Mouse (Mus musculus) ES-E14 (cell line): ENCODE measurements around the gene Lsm2. TPM values are rescaled to one million over a fixed set of nuclear protein-coding genes. Genes with fewer than 3 reads are reported as not detected.
A peak's percentile ranks its signal among the peaks of the same experiment; 100 is the strongest.
"Not testable (repeated sequence)": the region's sequence is repeated elsewhere in the genome, so short reads cannot be mapped to it uniquely, and the experiment has no call there.

Experiments used
- DNase-seq: peaks from one replicate; pipeline ENCODE4 v3.0.0-alpha.2; 2013; ENCODE audit warnings: low read depth, low spot score
- H3K27ac ChIP-seq: 2 replicates; pipeline ENCODE4 v1.5.1; 2012; ENCODE audit warnings: low read depth, mild to moderate bottlenecking, low read length, moderate library complexity, mixed read lengths; ENCODE audit not compliant: poor library complexity, insufficient read depth, severe bottlenecking
- H3K36me3 ChIP-seq: 2 replicates; pipeline ENCODE4 v1.6.1; 2012; ENCODE audit warnings: mild to moderate bottlenecking, low read length, moderate library complexity, mixed read lengths; ENCODE audit not compliant: control insufficient read depth, poor library complexity, insufficient read depth, severe bottlenecking
- H3K4me1 ChIP-seq, 2 experiments: fragments of 150-350 bp in 1 of 2; sonication (generic) in 1 of 2; 2 replicates each; pipeline ENCODE4 v1.6.1; 2012; ENCODE audit warnings: low read length in 2 of 2, mild to moderate bottlenecking in 1 of 2, mixed read lengths in 1 of 2; ENCODE audit not compliant: control insufficient read depth in 2 of 2, insufficient read depth in 2 of 2, poor library complexity in 1 of 2
- H3K4me3 ChIP-seq, 2 experiments: fragments of 150-350 bp in 1 of 2; sonication (generic) in 1 of 2; 2 replicates each; pipeline ENCODE4 v1.5.1; 2012; ENCODE audit warnings: low read length in 2 of 2, low read depth in 1 of 2, mild to moderate bottlenecking in 1 of 2, mixed read lengths in 1 of 2; ENCODE audit not compliant: insufficient read depth in 1 of 2, poor library complexity in 1 of 2, severe bottlenecking in 1 of 2
- H3K9ac ChIP-seq: 2 replicates; pipeline ENCODE4 v1.6.1; 2012; ENCODE audit warnings: low read depth, mild to moderate bottlenecking, low read length, mixed read lengths; ENCODE audit not compliant: poor library complexity, insufficient read depth, severe bottlenecking
- H3K9me3 ChIP-seq: fragments of 150-350 bp; sonication (generic); 2 replicates; pipeline ENCODE4 v1.6.1; 2012; ENCODE audit warnings: low read depth, mild to moderate bottlenecking, low read length; ENCODE audit not compliant: control insufficient read depth, insufficient read depth
- CHD2 ChIP-seq: IDR thresholded peaks from 2 replicates; pipeline ENCODE4 v1.6.1; 2014; ENCODE audit warnings: mild to moderate bottlenecking, low read depth, low read length, inconsistent platforms
- HCFC1 ChIP-seq: IDR thresholded peaks from 2 replicates; pipeline ENCODE4 v1.6.1; 2012; ENCODE audit warnings: low read length, inconsistent platforms, borderline replicate concordance; ENCODE audit not compliant: insufficient read depth
- MAFK ChIP-seq: IDR thresholded peaks from 2 replicates; pipeline ENCODE4 v1.6.1; 2014; ENCODE audit warnings: mild to moderate bottlenecking, low read depth, low read length, inconsistent platforms; ENCODE audit not compliant: insufficient read depth
- ZC3H11A ChIP-seq: IDR thresholded peaks from 2 replicates; pipeline ENCODE4 v1.6.1; 2012; ENCODE audit warnings: low read depth, mild to moderate bottlenecking, inconsistent platforms, low read length, borderline replicate concordance
- ZNF384 ChIP-seq: IDR thresholded peaks from 2 replicates; pipeline ENCODE4 v1.6.1; 2012; ENCODE audit warnings: low read depth, low read length, inconsistent platforms
- in situ Hi-C, 2 experiments: fragments of 600-800 bp; cut with MboI; formaldehyde crosslinking; loops; one replicate each; pipeline ENCODE4 v1.15.1; 2025; ENCODE audit warnings: low sequenced_read_pairs in 2 of 2, inconsistent platforms in 1 of 2; ENCODE audit not compliant: unreplicated experiment in 2 of 2
- total RNA-seq: library from RNA; depleted of rRNA; stranded (reverse); fragments of 300-350 nt; gene quantifications from 2 replicates; pipeline ENCODE4 v1.2.3, GENCODE M21; 2012

Gene Lsm2
- total RNA-seq, 1 experiment: 64.4 TPM

DNA sequence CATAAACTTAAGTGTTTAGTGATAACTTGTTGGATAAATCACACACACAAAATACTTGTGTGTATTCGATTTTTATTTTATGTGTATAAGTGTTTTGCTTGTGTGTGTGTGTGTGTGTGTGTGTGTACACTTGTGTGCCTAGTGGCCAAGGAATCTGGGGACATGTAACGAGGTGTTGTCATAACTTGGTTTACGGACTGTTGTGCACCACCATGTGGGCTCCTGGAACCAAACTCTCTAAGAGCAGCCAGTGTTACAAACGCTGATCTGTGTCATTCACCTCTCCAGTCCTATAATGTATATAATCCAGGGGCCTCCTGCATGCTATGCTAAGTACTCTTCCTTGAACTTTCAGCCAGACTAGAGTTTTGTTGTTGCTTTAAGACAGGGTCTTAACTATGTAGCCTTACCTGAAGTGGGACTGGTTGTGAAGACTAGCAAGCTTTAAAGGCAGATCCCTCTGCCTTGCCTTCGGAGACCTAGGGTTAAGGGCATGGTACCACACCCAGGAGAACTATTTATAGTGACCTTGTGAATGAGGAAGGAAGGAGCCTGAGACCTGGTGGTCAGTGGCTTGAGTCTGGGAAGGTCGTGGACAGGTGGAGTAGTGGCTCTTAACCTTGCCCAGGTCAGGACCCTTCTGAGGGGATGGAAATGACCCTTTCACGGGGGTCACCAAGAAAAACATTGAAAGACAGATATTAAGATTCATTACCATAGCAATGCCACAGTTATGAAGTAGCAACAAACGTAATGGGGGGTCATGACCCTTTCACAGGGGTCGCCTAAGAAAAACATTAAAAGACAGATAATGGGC, 21.6 kb downstream of the Lsm2 start:
- H3K4me3 ChIP-seq: peak overlapping the region in 1 of 2 experiments; percentile 69; a peak in 2 of 4 replicates
- H3K4me1 ChIP-seq: peaks cover 11 to 19% of the 10 kb centered on the region in 2 experiments
- no peak overlapping the region; the same call in 1 of the 2 replicates for H3K9ac ChIP-seq
- H3K36me3 ChIP-seq: peaks cover 36% of the 10 kb centered on the region
- no peak for DNase-seq
- TF ChIP-seq ZNF384 (no peak), MAFK (no peak), CHD2 (no peak), ZC3H11A (no peak), HCFC1 (no peak)
- no peak overlapping the region for H3K27ac ChIP-seq
- no peaks in the 10 kb centered on the region for H3K9me3 ChIP-seq
- in situ Hi-C loops: loop anchor here in 1 of 2 experiments (25.0 kb wide), 1 partner anchor 109 kb away; the partner anchor contains the start of genes Csnk2b, Gpank1, Ly6g5b and Ly6g5c

DNA sequence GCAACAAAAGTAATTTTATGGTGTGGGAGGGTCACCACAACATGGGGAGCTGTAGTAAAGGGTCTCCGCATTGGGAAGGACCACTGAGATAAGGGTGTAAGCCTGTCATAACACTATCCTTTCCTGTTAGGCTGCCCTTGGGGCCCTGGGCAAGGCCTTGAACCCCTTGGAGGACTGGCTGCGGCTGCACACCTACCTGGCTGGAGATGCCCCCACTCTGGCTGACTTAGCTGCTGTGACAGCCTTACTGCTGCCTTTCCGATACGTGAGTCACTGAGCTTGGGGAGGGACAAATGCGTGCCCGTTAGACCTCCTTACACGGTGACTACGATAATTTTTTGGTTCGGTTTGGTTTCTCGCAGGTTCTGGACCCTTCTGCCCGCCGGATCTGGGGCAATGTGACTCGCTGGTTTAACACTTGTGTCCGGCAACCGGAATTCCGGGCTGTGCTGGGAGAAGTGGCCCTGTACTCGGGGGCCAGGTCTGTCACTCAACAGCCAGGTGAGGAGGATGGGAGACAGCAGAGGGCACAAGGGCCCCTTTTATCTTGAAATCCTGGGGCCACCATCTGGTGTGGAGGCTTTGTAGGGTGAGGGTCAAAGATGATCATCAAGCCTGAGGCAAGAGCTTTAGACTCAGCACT, 22.5 kb downstream of the Lsm2 start:
- peaks cover 37% of the 10 kb centered on the region for H3K36me3 ChIP-seq
- H3K4me1 ChIP-seq: peaks cover 10 to 15% of the 10 kb centered on the region in 2 experiments
- H3K9ac ChIP-seq: no peak overlapping the region; the same call in 1 of the 2 replicates
- no peak overlapping the region for H3K27ac ChIP-seq
- H3K4me3 ChIP-seq: no peak overlapping the region
- H3K9me3 ChIP-seq: no peaks in the 10 kb centered on the region
- no peak for DNase-seq
- in situ Hi-C loops: loop anchor here in 1 of 2 experiments (25.0 kb wide), 1 partner anchor 108 kb away; the partner anchor contains the start of genes Csnk2b, Gpank1, Ly6g5b and Ly6g5c
- TF ChIP-seq HCFC1 (no peak), ZNF384 (no peak), ZC3H11A (no peak), CHD2 (no peak), MAFK (no peak)

DNA sequence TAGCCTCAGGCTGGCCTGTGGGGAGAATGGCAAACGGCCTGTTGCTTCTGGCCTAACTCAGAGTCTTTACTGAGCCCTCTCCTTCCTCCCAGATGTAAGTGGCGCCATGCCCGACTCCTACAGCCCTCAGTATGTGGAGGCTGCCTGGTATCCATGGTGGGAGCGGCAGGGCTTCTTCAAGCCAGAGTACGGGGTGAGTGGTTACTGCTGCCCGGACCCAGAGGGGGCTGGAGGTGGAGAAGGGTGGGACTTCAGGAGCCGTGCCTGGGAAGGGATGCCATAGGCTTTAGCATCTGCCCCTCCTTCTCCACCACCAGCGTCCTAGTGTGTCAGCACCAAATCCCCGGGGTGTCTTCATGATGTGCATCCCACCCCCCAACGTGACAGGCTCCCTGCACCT, 23.5 kb downstream of the Lsm2 start:
- Histone ChIP-seq H3K4me1 (peaks cover 10 to 13% of the 10 kb centered on the region in 2 experiments), H3K27ac (no peak overlapping the region), H3K9ac (no peak overlapping the region), H3K9me3 (no peaks in the 10 kb centered on the region), H3K4me3 (no peak overlapping the region), H3K36me3 (peaks cover 43% of the 10 kb centered on the region)
- in situ Hi-C loops: loop anchor here in 1 of 2 experiments (25.0 kb wide), 1 partner anchor 107 kb away; the partner anchor contains the start of genes Csnk2b, Gpank1, Ly6g5b and Ly6g5c
- no peak for DNase-seq
- TF ChIP-seq ZC3H11A (no peak), CHD2 (no peak), ZNF384 (no peak), MAFK (no peak)

DNA sequence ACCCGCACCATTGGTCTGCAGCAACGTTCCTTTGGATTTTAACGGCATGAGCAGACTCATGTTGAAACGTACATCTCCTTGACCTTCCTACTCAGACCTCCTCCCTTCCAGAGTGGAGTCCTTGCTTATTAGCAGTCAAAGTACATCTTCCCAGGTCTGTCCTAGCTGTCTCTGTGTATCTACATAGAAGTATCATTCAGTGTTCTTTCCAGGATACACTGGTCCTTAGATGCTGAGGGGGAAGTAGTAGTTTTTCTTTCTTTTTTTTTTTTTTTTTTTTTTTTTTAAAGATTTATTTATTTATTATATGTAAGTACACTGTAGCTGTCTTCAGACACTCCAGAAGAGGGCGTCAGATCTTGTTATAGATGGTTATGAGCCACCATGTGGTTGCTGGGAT, 24.2 kb downstream of the Lsm2 start:
- H3K4me3 ChIP-seq, H3K9ac ChIP-seq, H3K9me3 ChIP-seq, DNase-seq, H3K27ac ChIP-seq: not testable (repeated sequence)
- peak; percentile 66 for TF ChIP-seq ZNF384
- in situ Hi-C loops: loop anchor here in 1 of 2 experiments (25.0 kb wide), 1 partner anchor 106 kb away; the partner anchor contains the start of genes Csnk2b, Gpank1, Ly6g5b and Ly6g5c
- Histone ChIP-seq H3K4me1 (peaks cover 10 to 13% of the 10 kb centered on the region in 2 experiments), H3K36me3 (peaks cover 51% of the 10 kb centered on the region)
